Mouse (Mus musculus): ENCODE results near the gene Tpra1.

GRCm38 (mm10) chr6:88898534-88899048 lies 3.5 kb upstream of the Tpra1 start, which contains the start of gene Mcm2:
- TF ChIP-seq POLR2A (IDR thresholded peaks at IDR 0.05; ENCODE audit: extremely low read depth, insufficient read depth, low read length) = 0 out of 2 replicates have a peak, but pooled peaks have one; percentile 21
- no peak for TF ChIP-seq CTCF (IDR thresholded peaks at IDR 0.05; ENCODE audit: extremely low read depth, insufficient read depth, low read length)
